Mouse (Mus musculus) CD4-positive, CD25-positive, alpha-beta regulatory T cell, adult 2 months (primary cell): ENCODE results near the gene Gm49368.

ENCODE experiments used
- DNase-seq: peaks from one replicate; pipeline ENCODE4 v3.0.0-alpha.2; 2012; ENCODE audit warnings: low read depth, low spot score

Gene Gm49368

DNA sequence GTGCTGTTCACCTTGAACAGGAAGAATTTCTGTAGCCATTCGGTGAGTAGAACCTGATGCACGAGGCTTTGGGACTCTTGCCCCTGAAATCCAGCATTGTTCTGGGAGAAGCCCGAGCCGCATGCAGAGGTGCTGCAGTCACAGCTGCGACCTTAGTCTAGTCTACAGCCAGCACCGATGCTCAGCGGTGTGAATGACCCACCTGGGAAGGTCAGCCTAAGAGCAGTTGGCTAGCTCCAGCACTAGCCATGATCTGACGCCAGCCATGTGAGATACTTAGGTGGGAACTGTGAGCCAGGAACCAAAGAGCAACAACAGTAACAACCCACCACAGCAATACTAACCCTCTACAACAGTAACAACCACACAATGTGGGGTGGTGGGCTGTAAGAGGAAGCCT, 4.6 kb upstream of the Gm49368 start:
- DNase-seq, result no peak

DNA sequence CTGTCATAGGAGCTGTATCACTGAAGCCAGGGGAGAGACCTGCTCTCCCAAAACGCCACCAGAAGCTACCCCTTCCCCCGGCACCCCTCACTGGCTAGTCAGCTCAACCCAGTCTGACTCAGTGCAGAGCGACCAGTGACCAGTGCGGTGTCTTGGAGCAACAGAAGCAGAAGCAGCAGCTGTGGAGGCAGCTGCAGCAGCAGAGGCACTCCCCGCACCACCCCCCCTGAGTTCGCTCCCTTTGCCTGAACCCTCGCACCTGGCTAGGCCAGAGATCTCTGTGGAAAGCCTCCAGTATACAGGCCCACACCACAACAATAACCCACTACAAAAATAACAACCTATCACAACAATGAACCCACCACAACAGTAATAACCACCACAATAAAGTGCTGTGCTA, 3.9 kb upstream of the Gm49368 start:
- DNase-seq, result no peak

DNA sequence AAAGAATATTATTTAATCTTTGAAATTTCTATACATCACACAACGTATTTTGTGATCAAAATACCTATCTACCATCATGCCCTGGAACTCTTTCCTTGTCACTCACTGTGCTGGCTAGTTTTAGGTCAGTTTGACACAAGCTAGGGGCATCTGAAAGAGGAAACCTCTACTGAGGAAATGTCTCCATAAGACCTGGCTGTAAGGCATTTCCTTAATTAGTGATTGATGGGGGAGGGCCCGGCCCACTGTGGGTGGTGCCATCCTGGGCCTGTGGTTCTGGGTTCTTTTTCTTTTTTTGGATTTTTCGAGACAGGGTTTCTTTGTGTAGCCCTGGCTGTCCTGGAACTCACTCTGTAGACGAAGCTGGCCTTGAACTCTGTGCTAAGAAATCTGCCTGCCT, 3.4 kb upstream of the Gm49368 start:
- DNase-seq, result no peak

DNA sequence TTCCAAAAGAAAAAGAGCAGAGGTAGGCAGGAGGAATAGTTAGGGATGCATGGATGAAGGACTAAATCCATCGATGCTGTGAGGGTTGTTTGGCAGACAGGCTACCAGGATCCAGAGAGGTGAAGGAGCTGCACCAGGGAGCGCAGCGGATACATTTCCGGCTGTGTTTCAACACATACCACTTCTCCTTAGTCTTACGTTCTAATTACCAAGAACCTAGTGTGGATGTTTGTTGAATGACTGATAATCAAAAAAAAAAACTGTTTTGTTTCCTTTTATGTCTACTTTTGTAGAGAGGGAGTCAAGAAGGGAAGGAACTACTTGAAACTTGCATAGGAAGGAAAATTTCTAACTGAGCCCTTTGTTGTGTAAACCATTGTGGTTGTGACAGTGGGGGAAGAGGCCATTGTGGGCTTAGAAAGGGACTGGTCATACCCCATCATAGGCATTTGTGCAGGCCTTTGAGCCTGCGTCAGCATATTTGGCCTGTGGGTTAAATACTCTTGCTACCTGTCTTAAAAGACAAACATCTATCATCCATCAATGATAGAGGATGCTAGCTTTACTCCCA, 813 bp downstream of the Gm49368 start:
- DNase-seq, result no peak

DNA sequence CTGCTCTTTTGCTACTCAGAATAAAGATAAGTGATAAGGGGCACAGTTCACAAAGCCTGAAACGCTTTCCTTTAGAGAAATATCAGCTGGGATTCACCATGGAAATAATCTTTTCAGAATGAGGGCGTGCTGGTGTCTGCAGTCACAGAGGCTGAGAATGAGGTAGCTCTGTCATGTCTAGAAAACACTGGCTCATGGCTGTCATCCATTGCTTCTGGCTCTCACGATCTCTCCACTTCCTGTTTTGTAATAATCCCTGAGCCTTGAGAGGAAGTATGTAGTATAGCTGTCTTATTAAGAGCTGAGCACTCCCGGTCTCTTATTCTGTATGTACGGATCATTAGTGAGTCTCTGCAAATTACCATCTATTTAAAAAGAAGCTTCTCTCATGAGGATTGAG, 3.1 kb downstream of the Gm49368 start:
- no peak for DNase-seq

DNA sequence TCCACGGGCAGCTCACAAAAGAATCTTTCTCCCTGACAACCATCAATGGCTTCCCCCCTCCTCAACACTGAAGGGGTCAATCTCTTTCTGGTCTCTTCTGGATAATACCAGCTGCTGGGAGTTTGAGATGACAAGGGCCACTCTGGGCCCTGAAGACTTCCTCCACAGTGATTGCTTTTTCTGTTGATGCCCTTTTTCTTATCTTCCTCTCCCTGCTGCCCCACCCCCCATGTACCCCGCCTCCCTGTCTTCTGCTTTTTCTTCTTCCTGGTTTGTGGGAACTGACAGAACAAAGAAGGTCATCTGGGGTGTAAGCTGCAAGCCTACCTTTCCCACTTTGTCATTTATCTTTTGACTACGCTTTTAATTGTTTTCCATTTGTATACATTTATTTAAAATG, 5.4 kb downstream of the Gm49368 start:
- DNase-seq, result no peak

DNA sequence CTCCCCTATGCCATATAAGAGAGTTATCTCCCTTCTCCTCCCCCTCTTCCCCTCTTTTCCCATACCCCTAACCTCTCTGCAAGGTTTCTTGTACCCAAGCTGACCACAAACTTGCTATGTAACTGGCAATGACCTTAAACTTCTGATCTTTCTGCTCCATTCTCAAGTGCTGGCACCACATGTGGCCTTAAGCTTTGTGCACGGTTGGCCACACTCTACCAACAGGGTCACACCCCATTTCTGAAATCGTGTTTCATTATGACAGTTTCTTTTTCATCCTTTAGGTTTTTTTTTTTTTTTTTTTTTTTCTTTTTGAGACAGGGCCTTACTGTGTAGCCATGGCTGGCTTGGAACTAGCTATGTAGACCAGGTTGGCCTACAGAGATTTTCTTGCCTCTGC, 7.4 kb downstream of the Gm49368 start:
- no peak for DNase-seq

DNA sequence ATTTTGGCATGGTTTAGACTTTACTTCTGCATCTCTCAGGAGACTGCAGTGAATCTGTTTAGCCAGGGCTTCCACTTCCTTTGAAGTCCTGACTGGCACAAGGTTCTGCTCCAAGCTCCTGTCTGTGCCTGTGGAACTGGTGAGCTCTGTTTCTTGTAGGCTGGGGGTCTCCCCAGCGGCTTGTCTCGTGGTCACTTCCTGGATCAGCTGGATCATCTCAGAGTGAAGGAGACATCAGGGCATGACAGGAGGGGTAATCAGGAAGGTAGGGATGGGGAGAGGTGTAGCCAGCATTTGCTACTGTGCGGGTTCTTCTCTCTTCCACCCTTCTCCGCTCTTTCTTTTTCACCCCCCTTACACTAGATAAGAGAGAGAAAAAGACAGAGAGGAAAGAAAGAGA, 9.3 kb downstream of the Gm49368 start:
- no peak for DNase-seq

DNA sequence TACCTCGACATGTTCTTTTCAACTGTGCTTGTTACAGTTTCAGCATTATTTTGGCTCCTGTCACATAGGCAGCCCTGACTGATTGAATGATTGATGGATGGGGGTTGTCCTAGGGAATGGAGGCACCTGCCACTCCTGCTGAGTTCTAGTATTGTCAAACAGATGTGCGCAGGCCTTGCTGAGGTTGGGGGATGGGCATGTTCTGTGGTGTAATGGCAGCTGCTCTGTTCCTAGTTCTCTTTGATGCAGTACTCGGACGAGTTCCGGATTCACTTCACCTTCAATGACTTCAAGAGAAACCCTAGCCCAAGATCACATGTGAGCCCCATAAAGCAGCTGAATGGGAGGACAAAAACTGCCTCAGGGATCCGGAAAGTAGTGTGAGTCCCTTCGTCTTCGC, 17.5 kb downstream of the Gm49368 start:
- peak; percentile 46 for DNase-seq

DNA sequence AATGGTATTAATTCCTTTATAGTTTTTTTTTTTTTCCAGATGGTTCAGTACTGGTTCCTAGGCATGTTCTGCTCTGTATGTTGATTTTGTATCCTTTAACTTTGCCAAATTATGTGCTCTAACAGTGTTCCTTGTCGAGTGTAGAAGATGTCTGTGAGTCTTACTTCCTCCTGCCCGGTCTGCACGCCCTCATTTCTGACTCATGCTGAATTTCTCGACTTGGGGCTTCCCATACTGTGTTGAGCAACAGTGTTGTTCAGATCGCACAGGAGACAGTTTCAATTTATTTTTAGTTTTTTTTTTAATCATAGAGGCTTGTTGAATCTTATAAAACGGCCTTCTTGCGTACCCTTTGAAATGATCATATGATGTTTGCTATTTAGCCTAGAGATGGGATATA, 26.7 kb downstream of the Gm49368 start:
- peak; percentile 31 for DNase-seq

DNA sequence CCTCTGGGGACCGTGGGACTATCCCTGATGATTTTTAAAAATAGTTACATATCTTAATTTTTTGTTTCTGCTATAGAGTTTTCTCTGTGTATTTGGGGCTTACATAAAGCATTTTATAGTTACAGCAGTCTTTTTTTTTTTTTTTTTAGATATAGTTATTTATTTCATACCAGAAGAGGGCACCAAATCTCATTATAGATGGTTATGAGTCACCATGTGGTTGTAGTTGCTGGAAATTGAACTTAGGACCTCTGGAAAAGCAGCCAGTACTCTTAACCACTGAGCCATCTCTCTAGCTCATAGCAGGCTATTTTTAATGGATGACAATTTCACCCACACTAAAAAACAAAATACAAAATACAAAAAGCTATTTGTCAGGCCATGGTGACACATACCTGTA, 35.7 kb downstream of the Gm49368 start:
- DNase-seq, result no peak

DNA sequence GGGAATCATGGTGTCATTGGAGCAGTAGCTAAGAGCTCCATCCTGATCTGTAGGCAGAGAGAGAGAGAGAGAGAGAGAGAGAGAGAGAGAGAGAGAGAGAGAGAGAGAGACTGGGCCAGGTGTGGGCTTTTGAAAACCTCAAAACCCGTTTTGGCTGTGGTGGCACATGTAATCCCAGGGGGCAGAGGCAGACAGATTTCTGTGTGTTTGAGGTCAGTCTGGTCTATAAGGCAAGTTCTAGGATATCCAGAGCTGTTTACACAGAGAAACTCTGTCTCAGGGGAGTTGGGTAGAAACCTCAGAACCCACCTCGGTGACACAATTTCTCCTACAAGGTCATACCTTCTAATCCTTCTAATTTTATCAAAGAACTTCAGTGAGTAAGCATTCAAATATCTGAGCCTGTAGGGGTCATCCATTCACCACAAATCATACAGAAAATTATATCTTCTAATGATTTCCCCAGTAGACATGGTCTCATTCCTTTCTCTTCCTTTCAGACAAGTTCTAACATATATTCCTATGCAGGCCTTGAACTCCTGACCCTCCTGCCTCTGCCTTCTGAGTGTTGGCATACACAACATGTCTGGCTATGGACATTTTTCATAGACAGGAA, 38.4 kb downstream of the Gm49368 start:
- DNase-seq, result peak; percentile 17

DNA sequence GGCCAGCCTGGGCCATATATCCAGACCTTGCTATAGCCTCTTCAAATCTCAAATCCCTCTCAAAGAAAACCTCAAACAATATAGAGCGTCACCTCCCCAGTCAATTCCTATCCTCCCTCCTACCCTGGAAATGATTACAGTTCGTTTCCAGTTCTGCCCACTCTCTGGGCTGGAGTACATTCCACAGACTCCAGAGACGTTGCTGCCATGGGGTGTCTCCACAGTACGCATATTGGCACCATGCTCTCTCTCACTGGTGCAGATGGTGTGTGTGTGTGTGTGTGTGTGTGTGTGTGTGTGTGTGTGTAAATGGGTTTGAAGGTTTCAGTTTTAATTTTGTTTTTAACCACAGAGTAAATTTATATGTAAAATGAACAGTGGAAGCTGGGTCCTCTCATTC, 42.8 kb downstream of the Gm49368 start:
- DNase-seq, result peak; percentile 53

DNA sequence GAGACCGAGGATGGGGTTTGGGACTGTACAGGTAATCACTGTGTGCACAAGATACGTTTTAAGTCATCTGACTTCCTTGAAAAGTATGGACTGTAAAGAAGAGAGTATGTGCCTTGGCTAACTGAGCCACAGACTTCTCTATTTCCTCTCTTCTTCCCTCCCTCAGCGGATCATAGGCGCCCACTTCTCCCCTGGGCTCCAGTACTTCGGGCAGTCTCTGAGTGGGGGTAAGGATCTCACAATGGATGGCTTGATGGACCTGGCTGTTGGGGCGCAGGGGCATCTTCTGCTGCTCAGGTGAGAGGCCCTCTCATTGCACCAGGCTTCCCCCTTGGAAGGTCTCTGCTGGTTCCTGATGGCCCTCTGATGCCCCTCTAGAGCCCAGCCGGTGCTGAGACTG, 45.0 kb downstream of the Gm49368 start:
- no peak for DNase-seq

DNA sequence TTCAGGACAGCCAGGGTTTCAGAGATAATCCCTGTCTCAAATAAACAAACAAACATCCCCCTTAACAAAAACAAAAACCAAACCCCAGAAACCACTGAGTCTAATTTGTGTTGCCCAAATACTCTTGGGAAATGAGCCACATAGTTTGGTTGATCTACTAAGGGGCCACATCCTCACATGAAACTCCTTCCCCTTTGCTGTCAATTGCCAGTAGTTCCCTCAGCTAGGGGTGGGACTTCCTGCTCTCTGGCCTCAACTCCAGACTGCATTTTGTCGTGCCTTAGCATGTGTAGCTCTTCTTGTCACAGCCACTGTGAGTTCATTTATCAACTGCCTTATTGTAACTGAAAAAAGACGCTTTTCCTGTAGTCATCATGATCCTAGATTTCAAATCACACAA, 47.8 kb downstream of the Gm49368 start:
- DNase-seq, result no peak

DNA sequence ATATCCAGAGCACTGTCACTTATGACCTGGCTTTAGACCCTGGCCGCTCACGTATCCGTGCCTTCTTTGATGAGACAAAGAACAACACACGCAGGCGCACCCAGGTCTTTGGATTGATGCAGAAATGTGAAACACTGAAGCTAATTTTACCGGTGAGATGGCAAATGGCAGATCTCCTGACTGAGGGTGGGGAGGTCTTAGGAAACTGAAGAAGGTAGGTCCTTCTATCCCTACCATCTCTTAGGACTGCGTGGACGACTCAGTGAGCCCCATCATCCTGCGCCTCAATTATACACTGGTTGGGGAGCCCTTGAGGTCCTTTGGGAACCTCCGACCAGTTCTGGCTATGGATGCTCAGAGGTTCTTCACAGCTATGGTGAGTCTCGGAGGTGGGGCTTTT, 49.6 kb downstream of the Gm49368 start:
- no peak for DNase-seq

DNA sequence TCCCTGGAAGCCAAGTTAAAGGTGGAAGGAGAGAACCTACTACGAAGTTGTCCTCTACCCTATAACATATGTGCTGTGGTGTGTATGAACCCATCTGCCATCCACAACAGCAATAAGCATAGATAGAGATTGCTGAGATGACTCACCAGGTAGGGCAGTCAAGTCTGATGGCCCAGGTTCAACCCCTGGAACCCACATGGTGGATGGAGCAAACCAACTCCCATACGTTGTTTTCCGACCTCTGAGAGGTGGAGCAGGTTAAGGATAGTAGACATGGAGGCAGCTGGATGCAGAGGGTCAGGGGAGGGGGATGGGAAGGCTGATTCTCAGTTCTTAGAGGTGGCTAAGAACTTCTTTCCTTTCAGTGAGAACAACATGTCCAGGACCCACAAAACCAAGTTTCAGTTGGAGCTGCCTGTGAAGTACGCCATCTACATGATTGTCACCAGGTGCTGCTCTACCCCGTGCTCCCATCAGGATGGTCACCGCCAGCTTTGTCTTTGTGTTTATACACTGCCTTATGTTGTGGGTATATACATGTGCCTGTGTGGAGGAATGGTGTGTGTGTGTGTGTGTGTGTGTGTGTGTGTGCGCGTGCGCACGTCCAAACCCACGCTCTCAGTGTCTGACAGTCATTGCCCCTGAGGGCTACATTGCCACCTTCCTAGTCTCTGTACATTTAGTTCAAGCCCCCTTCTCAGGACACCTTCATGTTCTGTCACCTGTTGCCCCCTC, 52.1 kb downstream of the Gm49368 start:
- DNase-seq, result no peak

DNA sequence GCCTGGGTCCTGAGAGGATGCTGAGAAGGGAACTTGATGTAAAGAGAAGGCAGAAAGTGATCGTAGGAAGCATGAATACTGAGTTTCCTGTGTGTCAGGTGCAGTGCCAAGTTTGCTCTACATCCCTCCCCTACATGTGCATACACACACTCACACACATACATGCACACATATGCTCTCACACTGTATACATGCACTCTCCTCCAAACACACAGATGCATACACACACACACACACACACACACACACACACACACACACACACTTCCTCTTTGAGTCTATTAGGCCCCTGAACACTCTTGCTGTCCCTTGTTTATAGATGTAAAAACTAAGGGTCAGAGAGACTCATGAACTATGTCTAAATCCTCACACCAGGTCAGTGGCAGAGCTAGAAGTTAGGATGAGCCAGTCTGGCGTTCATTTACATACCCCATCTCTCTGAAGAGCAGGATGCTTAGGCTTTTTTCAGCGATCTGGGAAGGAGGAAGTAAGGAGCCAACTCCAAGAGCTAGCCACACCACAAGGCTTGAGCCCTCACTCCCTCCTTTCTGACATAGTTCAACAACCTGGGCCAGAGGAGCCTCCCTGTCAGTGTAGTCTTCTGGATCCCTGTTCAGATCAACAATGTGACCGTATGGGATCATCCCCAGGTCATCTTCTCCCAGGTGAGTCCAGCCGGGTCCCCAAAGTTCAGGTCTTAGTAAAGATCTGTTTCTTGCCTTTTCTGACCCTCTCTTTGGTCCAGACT, 52.9 kb downstream of the Gm49368 start:
- DNase-seq, result peak; percentile 55

DNA sequence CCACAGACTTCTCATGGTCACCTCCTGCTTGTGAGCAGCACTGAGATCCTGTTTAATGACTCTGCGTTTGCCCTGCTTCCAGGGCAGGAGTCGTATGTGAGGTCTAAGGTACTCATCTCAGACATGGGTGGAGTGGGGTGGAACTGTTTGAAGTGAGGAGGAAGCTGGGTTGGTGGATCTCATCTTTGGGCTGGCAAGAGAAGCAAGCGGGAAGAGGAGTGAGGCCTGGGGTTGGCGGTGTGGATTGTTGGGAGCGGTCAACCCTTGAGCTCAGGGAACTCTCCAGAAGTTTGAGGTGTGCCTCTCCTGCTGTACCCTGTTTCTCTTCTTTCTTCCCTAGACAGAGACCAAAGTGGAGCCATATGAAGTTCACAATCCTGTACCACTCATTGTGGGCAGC, 53.9 kb downstream of the Gm49368 start:
- DNase-seq, result no peak

DNA sequence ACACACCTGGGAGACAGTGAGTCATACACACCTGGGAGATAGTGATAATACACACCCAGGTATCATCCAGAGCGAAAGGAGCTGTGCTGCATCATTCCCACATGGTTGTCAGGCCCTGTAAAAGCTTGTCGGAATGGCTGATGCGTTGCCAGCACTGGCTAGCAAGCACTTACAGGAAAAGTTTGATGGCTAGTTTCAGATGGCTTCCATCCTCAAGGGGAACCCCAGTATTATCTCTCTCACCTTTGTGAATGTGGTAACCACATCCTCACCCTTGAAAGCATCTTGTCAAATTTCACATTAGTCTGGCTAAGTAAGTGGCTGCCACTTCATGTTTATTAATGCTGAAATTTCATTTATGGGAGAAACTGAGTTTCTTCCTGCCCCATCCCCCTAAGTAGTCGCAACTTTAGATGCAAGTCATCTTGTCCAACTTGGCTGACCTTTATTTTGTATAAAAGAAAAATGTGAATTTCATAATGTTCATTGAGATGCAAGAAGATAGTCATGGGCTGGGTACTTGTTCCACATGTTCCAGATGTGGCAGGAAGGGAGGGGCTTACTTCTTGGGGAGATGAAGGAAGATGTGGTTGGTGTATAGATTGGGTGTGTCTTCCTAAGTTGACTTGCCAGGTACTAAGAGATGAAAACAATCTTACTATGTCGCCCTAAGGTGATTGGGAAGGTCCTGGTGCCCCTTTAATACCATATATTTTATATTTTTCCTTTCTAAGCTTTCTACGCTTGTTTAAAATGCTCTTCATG, 57.4 kb downstream of the Gm49368 start:
- peak; percentile 38 for DNase-seq

DNA sequence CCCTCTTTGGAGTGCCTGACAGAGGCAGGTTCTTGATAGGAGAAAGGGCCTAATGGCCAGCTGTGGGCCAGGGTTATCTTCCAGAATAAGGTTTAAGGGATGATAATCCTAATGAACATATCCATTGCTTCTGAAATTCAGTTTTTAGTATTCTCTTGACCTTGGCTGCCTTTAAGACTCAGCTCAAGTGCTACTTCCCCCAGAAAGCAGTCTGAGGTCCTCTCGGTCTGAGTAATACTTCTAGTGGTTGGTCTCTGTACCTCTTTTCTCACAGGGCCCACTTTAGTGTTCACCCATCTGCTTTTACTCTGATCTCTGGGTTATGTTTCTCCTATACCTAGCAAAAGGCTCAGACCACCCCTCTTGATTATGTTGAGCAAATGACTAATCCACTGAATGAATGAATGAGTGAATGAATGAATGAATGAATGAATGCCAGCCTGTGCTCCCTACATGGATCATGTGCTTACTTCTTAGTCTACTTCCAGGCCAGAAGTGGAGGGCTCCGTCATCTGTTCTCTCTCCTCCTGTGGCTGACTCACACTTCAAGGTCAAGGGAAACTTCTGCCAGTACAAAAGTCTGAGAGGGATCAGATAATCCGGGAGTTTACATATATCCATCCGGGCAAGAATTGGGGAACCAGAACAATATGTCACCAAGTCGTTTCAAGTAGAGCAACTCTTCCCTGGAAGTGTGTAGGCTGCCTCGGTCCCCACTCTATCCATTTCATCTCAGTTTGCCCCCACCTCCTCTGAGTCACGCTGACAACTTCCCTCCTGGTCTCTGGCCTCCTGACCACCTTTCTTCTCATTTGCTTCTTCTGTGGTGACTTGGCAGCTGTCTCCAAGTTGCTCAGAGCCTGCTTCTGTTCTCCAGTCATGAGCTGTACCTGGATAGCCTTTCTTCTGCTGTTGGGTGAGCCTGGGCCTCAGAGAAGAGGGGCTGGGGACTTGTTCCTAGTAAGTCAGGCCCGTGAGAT, 66.5 kb downstream of the Gm49368 start, which contains the start of gene Itgax:
TSS of gene Itgax (plus strand) at position 807 of the 980 bp plus-strand sequence.
- DNase-seq, result no peak
